Mouse (Mus musculus) embryonic facial prominence, embryonic 13.5 days (tissue): ENCODE results near the gene Itpr2. TPM values are rescaled to one million over a fixed set of nuclear protein-coding genes. Genes with fewer than 3 reads are reported as not detected.

ENCODE experiments used
- ATAC-seq: fragments of 200-750 bp; cut with Nextera tagmentation; 2 replicates; pipeline ENCODE4 v1.8.0; 2017; ENCODE audit warnings: low read depth; ENCODE audit not compliant: insufficient number of reproducible peaks, insufficient read depth, low FRiP score, low TSS enrichment
- H3K27ac ChIP-seq: fragments of 300-500 bp; sonication (generic); 2 replicates; pipeline ENCODE4 v1.5.1; 2015; ENCODE audit warnings: moderate library complexity, mild to moderate bottlenecking, inconsistent platforms
- H3K27me3 ChIP-seq: fragments of 300-500 bp; sonication (generic); 2 replicates; pipeline ENCODE4 v1.6.1; 2015; ENCODE audit warnings: mild to moderate bottlenecking, inconsistent platforms
- H3K36me3 ChIP-seq: fragments of 300-500 bp; sonication (generic); 2 replicates; pipeline ENCODE4 v1.6.1; 2015; ENCODE audit warnings: mild to moderate bottlenecking, inconsistent platforms
- H3K4me1 ChIP-seq: fragments of 300-500 bp; sonication (generic); 2 replicates; pipeline ENCODE4 v1.6.1; 2015; ENCODE audit warnings: inconsistent platforms
- H3K4me2 ChIP-seq: fragments of 300-500 bp; sonication (generic); 2 replicates; pipeline ENCODE4 v1.6.1; 2015; ENCODE audit warnings: moderate library complexity, mild to moderate bottlenecking, inconsistent platforms
- H3K4me3 ChIP-seq: fragments of 300-500 bp; sonication (generic); 2 replicates; pipeline ENCODE4 v1.5.1; 2015; ENCODE audit warnings: mild to moderate bottlenecking, inconsistent platforms
- H3K9ac ChIP-seq: fragments of 300-500 bp; sonication (generic); 2 replicates; pipeline ENCODE4 v1.6.1; 2015; ENCODE audit warnings: mild to moderate bottlenecking, inconsistent platforms
- H3K9me3 ChIP-seq: fragments of 300-500 bp; sonication (generic); 2 replicates; pipeline ENCODE4 v1.6.1; 2016; ENCODE audit warnings: inconsistent platforms
- WGBS: fragments of 180-500 bp; shearing (Covaris S2); methylation state at CpG from one replicate; pipeline ENCODE4 v1.1.7; 2015; ENCODE audit warnings: mixed read lengths; 5-methylcytosine and 5-hydroxymethylcytosine counted together
- polyA plus RNA-seq: library from polyadenylated mRNA; unstranded; fragments of >200 nt; fragmentation: Nextera tagmentation; extraction: Ambion mirVana; gene quantifications from 2 replicates; pipeline ENCODE4 v1.2.1, GENCODE M21; 2015

Gene Itpr2
- polyA plus RNA-seq, 1 experiment from 2014 or later: 9.3 TPM

GRCm38 (mm10) chr6:146488749-146489148 is 13.3 kb downstream of the Itpr2 start:
- H3K4me2 ChIP-seq: no peak overlapping the region
- no peak overlapping the region for H3K27ac ChIP-seq
- 0 out of 2 replicates have a peak, but pooled peaks cover 3% of the 10 kb centered on the region for H3K4me1 ChIP-seq
- no peak for ATAC-seq
- H3K9me3 ChIP-seq: no peaks in the 10 kb centered on the region
- H3K36me3 ChIP-seq: no peaks in the 10 kb centered on the region
- no peaks in the 10 kb centered on the region for H3K27me3 ChIP-seq
- H3K9ac ChIP-seq: no peak overlapping the region
- 89% methylated on average over 3 of the region's 3 CpGs for whole genome bisulfite sequencing
- no peak overlapping the region for H3K4me3 ChIP-seq

GRCm38 (mm10) chr6:146487079-146487478 is 14.9 kb downstream of the Itpr2 start:
- Histone ChIP-seq H3K4me2 (no peak overlapping the region), H3K9me3 (no peaks in the 10 kb centered on the region), H3K36me3 (no peaks in the 10 kb centered on the region), H3K4me1 (peaks cover 8% of the 10 kb centered on the region; the same call in 1 of the 2 replicates), H3K27me3 (no peaks in the 10 kb centered on the region), H3K9ac (no peak overlapping the region), H3K4me3 (no peak overlapping the region), H3K27ac (no peak overlapping the region)
- no peak for ATAC-seq
- 74% methylated on average over 9 of the region's 9 CpGs for WGBS

- H3K9me3 ChIP-seq: no peaks in the 10 kb centered on the region
- no peak overlapping the region for H3K4me3 ChIP-seq
- peaks cover 13% of the 10 kb centered on the region; the same call in 1 of the 2 replicates for H3K4me1 ChIP-seq
- no peak for ATAC-seq
- H3K27me3 ChIP-seq: peaks cover 3% of the 10 kb centered on the region; the same call in 1 of the 2 replicates
- no peak overlapping the region for H3K4me2 ChIP-seq
- 43% methylated on average over 4 of the region's 4 CpGs for WGBS
- no peaks in the 10 kb centered on the region for H3K36me3 ChIP-seq
- no peak overlapping the region for H3K9ac ChIP-seq
- no peak overlapping the region for H3K27ac ChIP-seq
Observed at GRCm38 (mm10) chr6:146486073-146486472, 15.9 kb downstream of the Itpr2 start.

GRCm38 (mm10) chr6:146481441-146481840 is 20.6 kb downstream of the Itpr2 start:
- H3K9ac ChIP-seq: no peak overlapping the region
- H3K4me1 ChIP-seq: peaks cover 13% of the 10 kb centered on the region; the same call in 1 of the 2 replicates
- H3K4me2 ChIP-seq: no peak overlapping the region
- no peak for ATAC-seq
- H3K36me3 ChIP-seq: no peaks in the 10 kb centered on the region
- H3K27ac ChIP-seq: no peak overlapping the region
- WGBS: 68% methylated on average over 6 of the region's 6 CpGs
- H3K4me3 ChIP-seq: no peak overlapping the region
- no peaks in the 10 kb centered on the region for H3K9me3 ChIP-seq
- peaks cover 3% of the 10 kb centered on the region; the same call in 1 of the 2 replicates for H3K27me3 ChIP-seq

- Histone ChIP-seq H3K27me3 (peaks cover 3% of the 10 kb centered on the region; the same call in 1 of the 2 replicates), H3K4me2 (no peak overlapping the region), H3K27ac (no peak overlapping the region), H3K9ac (no peak overlapping the region), H3K4me3 (no peak overlapping the region), H3K4me1 (peaks cover 13% of the 10 kb centered on the region; the same call in 1 of the 2 replicates), H3K9me3 (no peaks in the 10 kb centered on the region), H3K36me3 (no peaks in the 10 kb centered on the region)
- 63% methylated on average over 3 of the region's 3 CpGs for WGBS
- ATAC-seq: no peak
Observed at GRCm38 (mm10) chr6:146480925-146481324, 21.1 kb downstream of the Itpr2 start.

GRCm38 (mm10) chr6:146478888-146479683 is 22.9 kb downstream of the Itpr2 start:
- 81% methylated on average over 5 of the region's 5 CpGs for WGBS
- Histone ChIP-seq H3K9ac (no peak overlapping the region), H3K4me1 (peaks cover 10% of the 10 kb centered on the region; the same call in 1 of the 2 replicates), H3K27me3 (peaks cover 3% of the 10 kb centered on the region; the same call in 1 of the 2 replicates), H3K4me2 (no peak overlapping the region), H3K27ac (no peak overlapping the region), H3K4me3 (no peak overlapping the region), H3K36me3 (no peaks in the 10 kb centered on the region), H3K9me3 (no peaks in the 10 kb centered on the region)
- ATAC-seq: no peak

- H3K4me3 ChIP-seq: no peak overlapping the region
- H3K27ac ChIP-seq: no peak overlapping the region
- H3K9ac ChIP-seq: no peak overlapping the region
- peaks cover 5% of the 10 kb centered on the region; the same call in 1 of the 2 replicates for H3K4me1 ChIP-seq
- 70% methylated on average over 1 of the region's 1 CpGs for WGBS
- H3K27me3 ChIP-seq: peaks cover 3% of the 10 kb centered on the region; the same call in 1 of the 2 replicates
- H3K9me3 ChIP-seq: no peaks in the 10 kb centered on the region
- no peak for ATAC-seq
- no peak overlapping the region for H3K4me2 ChIP-seq
- no peaks in the 10 kb centered on the region for H3K36me3 ChIP-seq
Observed at GRCm38 (mm10) chr6:146476865-146477264, 25.2 kb downstream of the Itpr2 start.

GRCm38 (mm10) chr6:146474166-146474565 is 27.9 kb downstream of the Itpr2 start:
- H3K4me2 ChIP-seq: no peak overlapping the region
- WGBS: 82% methylated on average over 4 of the region's 4 CpGs
- H3K27me3 ChIP-seq: no peaks in the 10 kb centered on the region

GRCm38 (mm10) chr6:146473216-146473955 is 28.6 kb downstream of the Itpr2 start:
- H3K9me3 ChIP-seq: no peaks in the 10 kb centered on the region
- no peaks in the 10 kb centered on the region for H3K36me3 ChIP-seq
- no peak for ATAC-seq
- no peak overlapping the region for H3K4me3 ChIP-seq
- no peak overlapping the region for H3K4me2 ChIP-seq
- 75% methylated on average over 6 of the region's 6 CpGs for WGBS
- H3K27ac ChIP-seq: no peak overlapping the region
- no peaks in the 10 kb centered on the region for H3K27me3 ChIP-seq
- peaks cover 1% of the 10 kb centered on the region; the same call in 1 of the 2 replicates for H3K4me1 ChIP-seq
- no peak overlapping the region for H3K9ac ChIP-seq

More at GRCm38 (mm10) chr6:146474166-146474565, 27.9 kb downstream of the Itpr2 start:
- H3K4me3 ChIP-seq: no peak overlapping the region
- no peak overlapping the region for H3K9ac ChIP-seq
- H3K4me1 ChIP-seq: no peaks in the 10 kb centered on the region
- no peaks in the 10 kb centered on the region for H3K9me3 ChIP-seq
- no peak overlapping the region for H3K27ac ChIP-seq
- ATAC-seq: no peak
- no peaks in the 10 kb centered on the region for H3K36me3 ChIP-seq

- H3K9ac ChIP-seq: no peak overlapping the region
- peaks cover 3% of the 10 kb centered on the region; the same call in 1 of the 2 replicates for H3K4me1 ChIP-seq
- H3K9me3 ChIP-seq: no peaks in the 10 kb centered on the region
- WGBS: 81% methylated on average over 4 of the region's 4 CpGs
- no peak overlapping the region for H3K4me2 ChIP-seq
- no peak for ATAC-seq
- no peaks in the 10 kb centered on the region for H3K36me3 ChIP-seq
- H3K4me3 ChIP-seq: no peak overlapping the region
- no peaks in the 10 kb centered on the region for H3K27me3 ChIP-seq
- H3K27ac ChIP-seq: no peak overlapping the region
Observed at GRCm38 (mm10) chr6:146470378-146470777, 31.6 kb downstream of the Itpr2 start.

- Histone ChIP-seq H3K4me3 (no peak overlapping the region), H3K27ac (no peak overlapping the region), H3K4me2 (no peak overlapping the region), H3K27me3 (no peaks in the 10 kb centered on the region), H3K36me3 (no peaks in the 10 kb centered on the region), H3K9ac (no peak overlapping the region), H3K4me1 (peaks cover 3% of the 10 kb centered on the region; the same call in 1 of the 2 replicates), H3K9me3 (no peaks in the 10 kb centered on the region)
- no peak for ATAC-seq
- 89% methylated on average over 2 of the region's 2 CpGs for WGBS
Observed at GRCm38 (mm10) chr6:146469936-146470335, 32.1 kb downstream of the Itpr2 start.
